Mouse (Mus musculus) C2C12 (cell line): ENCODE results near the gene Mthfd1l.

ENCODE experiments used
- CEBPB ChIP-seq: IDR thresholded peaks from one replicate; pipeline ENCODE4 v1.6.1; 2011; ENCODE audit warnings: low read depth, mild to moderate bottlenecking, control low read depth, moderate library complexity
- CTCF ChIP-seq: IDR thresholded peaks from one replicate; pipeline ENCODE4 v1.5.1; 2011; ENCODE audit not compliant: control insufficient read depth, insufficient read depth, insufficient read length
- MAX ChIP-seq: IDR thresholded peaks from one replicate; pipeline ENCODE4 v1.6.1; 2011; ENCODE audit warnings: mild to moderate bottlenecking, control low read depth
- MYOD1 ChIP-seq: IDR thresholded peaks from one replicate; pipeline ENCODE4 v1.6.1; 2011; ENCODE audit warnings: low read depth; ENCODE audit not compliant: control insufficient read depth, insufficient read length
- MYOG ChIP-seq: IDR thresholded peaks from one replicate; pipeline ENCODE4 v1.6.1; 2011; ENCODE audit not compliant: control insufficient read depth, insufficient read length; ENCODE audit errors: extremely low read depth
- USF1 ChIP-seq: IDR thresholded peaks from one replicate; pipeline ENCODE4 v1.6.1; 2011; ENCODE audit warnings: low read depth, mild to moderate bottlenecking, control low read depth, moderate library complexity

DNA sequence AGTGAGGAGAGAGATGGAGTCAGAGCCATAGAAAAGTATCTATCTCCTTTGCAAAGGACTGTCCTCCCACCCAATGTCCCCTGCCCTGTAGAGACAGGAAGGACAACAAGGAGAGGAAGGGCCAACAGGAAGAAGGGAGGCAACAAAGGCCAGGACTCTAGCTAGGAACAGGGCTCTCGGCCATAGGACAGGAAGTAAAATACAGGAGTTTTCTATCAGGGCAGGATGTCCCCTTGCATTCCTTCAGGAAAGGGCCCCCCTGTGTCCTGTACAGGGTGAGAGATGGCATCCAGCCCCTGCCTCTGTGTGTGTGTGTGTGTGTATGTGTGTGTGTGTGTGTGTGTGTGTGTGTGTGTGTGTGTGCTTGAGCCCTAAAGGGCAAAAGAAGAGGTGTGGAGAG, 209.0 kb downstream of the Mthfd1l start:
- TF ChIP-seq CTCF (no peak), MYOD1 (no peak), USF1 (no peak), MAX (no peak), MYOG (no peak), CEBPB (no peak)
